Mouse (Mus musculus) ES-E14 (cell line): Measurements from ENCODE around the gene 4931422A03Rik. TPM values are rescaled to one million over a fixed set of nuclear protein-coding genes. Genes with fewer than 3 reads are reported as not detected.

Source experiments
- DNase-seq: peaks from one replicate; pipeline ENCODE4 v3.0.0-alpha.2; 2013; ENCODE audit warnings: low read depth, low spot score
- H3K27ac ChIP-seq: 2 replicates; pipeline ENCODE4 v1.5.1; 2012; ENCODE audit warnings: low read depth, mild to moderate bottlenecking, low read length, moderate library complexity, mixed read lengths; ENCODE audit not compliant: poor library complexity, insufficient read depth, severe bottlenecking
- H3K36me3 ChIP-seq: 2 replicates; pipeline ENCODE4 v1.6.1; 2012; ENCODE audit warnings: mild to moderate bottlenecking, low read length, moderate library complexity, mixed read lengths; ENCODE audit not compliant: control insufficient read depth, poor library complexity, insufficient read depth, severe bottlenecking
- H3K4me1 ChIP-seq, 2 experiments: fragments of 150-350 bp in 1 of 2; sonication (generic) in 1 of 2; 2 replicates each; pipeline ENCODE4 v1.6.1; 2012; ENCODE audit warnings: low read length in 2 of 2, mild to moderate bottlenecking in 1 of 2, mixed read lengths in 1 of 2; ENCODE audit not compliant: control insufficient read depth in 2 of 2, insufficient read depth in 2 of 2, poor library complexity in 1 of 2
- H3K4me3 ChIP-seq, 2 experiments: fragments of 150-350 bp in 1 of 2; sonication (generic) in 1 of 2; 2 replicates each; pipeline ENCODE4 v1.5.1; 2012; ENCODE audit warnings: low read length in 2 of 2, low read depth in 1 of 2, mild to moderate bottlenecking in 1 of 2, mixed read lengths in 1 of 2; ENCODE audit not compliant: insufficient read depth in 1 of 2, poor library complexity in 1 of 2, severe bottlenecking in 1 of 2
- H3K9ac ChIP-seq: 2 replicates; pipeline ENCODE4 v1.6.1; 2012; ENCODE audit warnings: low read depth, mild to moderate bottlenecking, low read length, mixed read lengths; ENCODE audit not compliant: poor library complexity, insufficient read depth, severe bottlenecking
- H3K9me3 ChIP-seq: fragments of 150-350 bp; sonication (generic); 2 replicates; pipeline ENCODE4 v1.6.1; 2012; ENCODE audit warnings: low read depth, mild to moderate bottlenecking, low read length; ENCODE audit not compliant: control insufficient read depth, insufficient read depth
- CHD2 ChIP-seq: IDR thresholded peaks from 2 replicates; pipeline ENCODE4 v1.6.1; 2014; ENCODE audit warnings: mild to moderate bottlenecking, low read depth, low read length, inconsistent platforms
- HCFC1 ChIP-seq: IDR thresholded peaks from 2 replicates; pipeline ENCODE4 v1.6.1; 2012; ENCODE audit warnings: low read length, inconsistent platforms, borderline replicate concordance; ENCODE audit not compliant: insufficient read depth
- MAFK ChIP-seq: IDR thresholded peaks from 2 replicates; pipeline ENCODE4 v1.6.1; 2014; ENCODE audit warnings: mild to moderate bottlenecking, low read depth, low read length, inconsistent platforms; ENCODE audit not compliant: insufficient read depth
- ZC3H11A ChIP-seq: IDR thresholded peaks from 2 replicates; pipeline ENCODE4 v1.6.1; 2012; ENCODE audit warnings: low read depth, mild to moderate bottlenecking, inconsistent platforms, low read length, borderline replicate concordance
- ZNF384 ChIP-seq: IDR thresholded peaks from 2 replicates; pipeline ENCODE4 v1.6.1; 2012; ENCODE audit warnings: low read depth, low read length, inconsistent platforms
- in situ Hi-C, 2 experiments: fragments of 600-800 bp; cut with MboI; formaldehyde crosslinking; loops; one replicate each; pipeline ENCODE4 v1.15.1; 2025; ENCODE audit warnings: low sequenced_read_pairs in 2 of 2, inconsistent platforms in 1 of 2; ENCODE audit not compliant: unreplicated experiment in 2 of 2
- total RNA-seq: library from RNA; depleted of rRNA; stranded (reverse); fragments of 300-350 nt; gene quantifications from 2 replicates; pipeline ENCODE4 v1.2.3, GENCODE M21; 2012

4931422A03Rik gene
- total RNA-seq, 1 experiment, result 0.54 TPM

- peaks cover 5% of the 10 kb centered on the region; the same call in 1 of the 2 replicates for H3K36me3 ChIP-seq
- no peak overlapping the region for H3K27ac ChIP-seq
- no peaks in the 10 kb centered on the region for H3K9me3 ChIP-seq
- TF ChIP-seq HCFC1, result no peak
- TF ChIP-seq ZNF384, result no peak
- in situ Hi-C loops, result no loop called here
- H3K4me1 ChIP-seq, result peaks cover 2 to 3% of the 10 kb centered on the region in 2 experiments; a peak in 2 of 4 replicates
- H3K4me3 ChIP-seq, result no peak overlapping the region
- H3K9ac ChIP-seq, result no peak overlapping the region
- DNase-seq, result no peak
These were observed 10.1 kb upstream of the 4931422A03Rik start for GRCm38 (mm10) chr2:104038236-104038635.

- H3K27ac ChIP-seq, result no peak overlapping the region
- in situ Hi-C loops, result no loop called here
- DNase-seq, result no peak
- H3K4me3 ChIP-seq, result no peak overlapping the region
- H3K9ac ChIP-seq, result no peak overlapping the region
- peaks cover 2 to 3% of the 10 kb centered on the region in 2 experiments; a peak in 2 of 4 replicates for H3K4me1 ChIP-seq
- no peaks in the 10 kb centered on the region for H3K9me3 ChIP-seq
- peaks cover 5% of the 10 kb centered on the region; the same call in 1 of the 2 replicates for H3K36me3 ChIP-seq
- TF ChIP-seq ZNF384, result no peak
These were observed 8.2 kb upstream of the 4931422A03Rik start for GRCm38 (mm10) chr2:104036316-104036715.

DNA sequence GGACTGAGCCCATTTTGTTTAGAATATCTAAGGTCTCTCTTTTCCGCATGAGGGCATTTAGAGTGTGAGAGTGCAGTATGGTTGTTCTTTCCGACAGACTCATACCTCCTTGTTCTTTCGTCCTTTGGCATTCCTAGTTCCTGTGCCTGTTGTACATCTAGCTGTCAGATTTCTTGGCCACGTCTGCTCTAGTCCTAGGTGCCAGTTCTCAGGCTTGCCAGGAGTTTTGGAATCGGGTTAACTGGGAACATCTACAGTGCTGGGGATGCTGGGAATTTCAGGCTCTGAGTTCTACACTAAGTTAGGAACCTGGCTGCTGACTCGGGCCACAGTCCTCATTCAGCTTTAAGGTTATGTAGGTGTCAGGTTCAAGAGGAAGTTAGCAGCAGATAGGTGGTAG, 7.4 kb upstream of the 4931422A03Rik start:
- in situ Hi-C loops, result no loop called here
- Histone ChIP-seq H3K4me3 (no peak overlapping the region), H3K9me3 (no peaks in the 10 kb centered on the region), H3K4me1 (peaks cover 1 to 2% of the 10 kb centered on the region in 2 experiments; a peak in 2 of 4 replicates), H3K9ac (no peak overlapping the region), H3K27ac (no peak overlapping the region), H3K36me3 (peaks cover 5% of the 10 kb centered on the region; the same call in 1 of the 2 replicates)
- no peak for TF ChIP-seq HCFC1
- DNase-seq, result no peak

GRCm38 (mm10) chr2:104034832-104035472, 6.8 kb upstream of the 4931422A03Rik start:
- no peak overlapping the region for H3K27ac ChIP-seq
- H3K4me3 ChIP-seq, result no peak overlapping the region
- H3K9me3 ChIP-seq, result no peaks in the 10 kb centered on the region
- TF ChIP-seq HCFC1 (no peak), ZNF384 (no peak), ZC3H11A (peak; percentile 76; the same call in 1 of the 2 replicates), CHD2 (no peak), MAFK (no peak)
- H3K9ac ChIP-seq, result no peak overlapping the region
- peak; percentile 71 for DNase-seq
- in situ Hi-C loops, result no loop called here
- H3K36me3 ChIP-seq, result peaks cover 5% of the 10 kb centered on the region; the same call in 1 of the 2 replicates
- no peaks in the 10 kb centered on the region for H3K4me1 ChIP-seq

GRCm38 (mm10) chr2:104032056-104032455, 3.9 kb upstream of the 4931422A03Rik start:
- in situ Hi-C loops, result no loop called here
- no peak for TF ChIP-seq ZNF384
- TF ChIP-seq MAFK, result no peak
- no peak for TF ChIP-seq ZC3H11A
- no peak for TF ChIP-seq HCFC1
- no peak for TF ChIP-seq CHD2

More at GRCm38 (mm10) chr2:104032056-104032455, 3.9 kb upstream of the 4931422A03Rik start:
- H3K27ac ChIP-seq, result no peak overlapping the region
- H3K9me3 ChIP-seq, result no peaks in the 10 kb centered on the region
- peaks cover 0 to 2% of the 10 kb centered on the region in 2 experiments; a peak in 1 of 4 replicates for H3K4me1 ChIP-seq
- H3K9ac ChIP-seq, result no peak overlapping the region
- DNase-seq, result no peak
- H3K4me3 ChIP-seq, result no peak overlapping the region
- peaks cover 4% of the 10 kb centered on the region; the same call in 1 of the 2 replicates for H3K36me3 ChIP-seq
